In the genomic region with DNA sequence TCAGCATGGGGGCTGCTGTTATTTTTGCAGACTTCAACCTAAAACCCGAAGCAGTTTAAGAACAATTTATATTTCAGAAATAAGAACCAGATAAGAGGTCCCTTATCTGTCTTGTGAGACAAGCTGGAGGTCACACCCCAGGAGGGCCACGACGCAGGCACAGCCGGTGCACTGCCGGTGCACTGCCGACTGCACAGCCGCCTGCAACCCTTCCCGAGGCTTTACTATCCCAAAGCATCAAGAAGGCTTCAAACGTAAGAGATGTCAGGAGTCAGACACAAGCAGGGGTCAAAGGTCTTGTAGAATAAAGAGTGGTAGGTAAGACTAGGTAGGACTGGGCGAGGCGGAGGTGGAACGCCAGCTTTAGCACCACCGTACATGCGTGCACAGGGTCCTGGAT, we compare ENCODE assay signal across 16 mouse cellular contexts. TPM values are rescaled to one million over a fixed set of nuclear protein-coding genes. Genes with fewer than 3 reads are reported as not detected.
"Had no signal": no experiment of that assay in that cellular context is flagged by ENCODE, and none has a peak within 500 bp of the region (broad histone marks: within the 10 kb centered on the region; RNA-seq: fewer than 3 reads in every experiment).

No protein-coding gene starts in this region.

- H3K27me3 ChIP-seq: megakaryocyte, embryonic 14.5 days; midbrain, embryonic 12.5 days; stomach, embryonic 15.5 days had no signal

- H3K4me3 ChIP-seq: left cerebral cortex, adult 2 months; limb, embryonic 10.5 days; megakaryocyte, embryonic 14.5 days; midbrain, embryonic 12.5 days; stomach, embryonic 15.5 days had no signal

- H3K9ac ChIP-seq: lung, embryonic 14.5 days; midbrain, embryonic 12.5 days; stomach, embryonic 15.5 days had no signal

- H3K9me3 ChIP-seq: limb, embryonic 10.5 days; megakaryocyte, embryonic 14.5 days; midbrain, embryonic 12.5 days; stomach, embryonic 15.5 days had no signal

- H3K4me1 ChIP-seq: limb, embryonic 10.5 days; midbrain, embryonic 12.5 days; stomach, embryonic 15.5 days had no signal

- ATAC-seq: midbrain, embryonic 16.5 days had no signal

- DNase-seq: kidney, adult 11 months; kidney, postnatal 25 days; lung, embryonic 14.5 days; lung, postnatal 10 days; lung, postnatal 4 days; right cerebral cortex, postnatal 14 days; thymus, postnatal 4 days had no signal

- H3K4me2 ChIP-seq: lung, embryonic 14.5 days; midbrain, embryonic 12.5 days; stomach, embryonic 15.5 days had no signal

- H3K27ac ChIP-seq: left cerebral cortex, adult 2 months; limb, embryonic 10.5 days; midbrain, embryonic 12.5 days; stomach, embryonic 15.5 days had no signal

RNA-seq across cellular contexts. Expression of gene Gm5475, which starts 19.6 kb away (rescaled TPM):
- polyA plus RNA-seq: lung, embryonic 14.5 days; neural tube, embryonic 14.5 days; spleen, adult 2 months had no signal

RNA-seq across cellular contexts. Expression of gene Higd1c, which starts 38.0 kb away (rescaled TPM):
- polyA plus RNA-seq: limb, embryonic 10.5 days; limb, embryonic 14.5 days; lung, embryonic 14.5 days; midbrain, embryonic 12.5 days; midbrain, embryonic 16.5 days; neural tube, embryonic 14.5 days; spleen, adult 2 months; stomach, embryonic 15.5 days had no signal

RNA-seq across cellular contexts. Expression of gene Mettl7a2, which starts 49.3 kb away (rescaled TPM):
- polyA plus RNA-seq: limb, embryonic 10.5 days; lung, embryonic 14.5 days; midbrain, embryonic 12.5 days; midbrain, embryonic 16.5 days; neural tube, embryonic 14.5 days; spleen, adult 2 months; stomach, embryonic 15.5 days had no signal

RNA-seq across cellular contexts. Expression of gene Methig1, which starts 49.4 kb away (rescaled TPM):
- polyA plus RNA-seq: limb, embryonic 14.5 days; lung, embryonic 14.5 days; midbrain, embryonic 12.5 days; midbrain, embryonic 16.5 days; spleen, adult 2 months had no signal
